Mouse (Mus musculus) kidney, adult 2 months (tissue): Measurements from ENCODE around the gene Trim44. TPM values are rescaled to one million over a fixed set of nuclear protein-coding genes. Genes with fewer than 3 reads are reported as not detected.

Source experiments
- DNase-seq: peaks from one replicate; pipeline ENCODE4 v3.0.0; 2021
- H3K27ac ChIP-seq: fragments of 200-500 bp; 2 replicates; pipeline ENCODE4 v1.5.1; 2012; ENCODE audit warnings: low read depth, low read length, control low read depth, inconsistent platforms; ENCODE audit not compliant: insufficient read depth
- H3K27me3 ChIP-seq: fragments of 200-500 bp; replicated peaks from 2 replicates; pipeline ENCODE4 v1.6.1; 2012; ENCODE audit warnings: mild to moderate bottlenecking, moderate library complexity, low read length, inconsistent platforms; ENCODE audit not compliant: control insufficient read depth, insufficient read depth
- H3K36me3 ChIP-seq: fragments of 200-500 bp; 2 replicates; pipeline ENCODE4 v1.6.1; 2012; ENCODE audit warnings: mild to moderate bottlenecking, moderate library complexity, low read length, inconsistent platforms; ENCODE audit not compliant: control insufficient read depth, insufficient read depth
- H3K4me1 ChIP-seq: fragments of 200-500 bp; 2 replicates; pipeline ENCODE4 v1.6.1; 2011; ENCODE audit warnings: low read length; ENCODE audit not compliant: control insufficient read depth, insufficient read depth
- H3K4me3 ChIP-seq: fragments of 200-500 bp; 2 replicates; pipeline ENCODE4 v1.5.1; 2011; ENCODE audit warnings: mild to moderate bottlenecking, low read depth, low read length, control low read depth; ENCODE audit not compliant: insufficient read depth
- CTCF ChIP-seq: fragments of 200-500 bp; conservative IDR thresholded peaks from 2 replicates; pipeline ENCODE4 v1.5.1; 2011; ENCODE audit warnings: low read depth, mild to moderate bottlenecking, control low read depth, low read length, moderate library complexity, mixed read lengths; ENCODE audit not compliant: insufficient read depth, insufficient read length
- POLR2A ChIP-seq: fragments of 200-500 bp; IDR thresholded peaks from one replicate; pipeline ENCODE4 v1.6.1; 2011; ENCODE audit warnings: low read depth, low read length, control low read depth
- WGBS: fragments of 180-500 bp; shearing (Covaris S2); methylation state at CpG from one replicate; pipeline ENCODE4 v1.1.7; 2018; 5-methylcytosine and 5-hydroxymethylcytosine counted together
- polyA plus RNA-seq: library from polyadenylated mRNA; depleted of rRNA; stranded (reverse); fragments of >200 nt; gene quantifications from 2 replicates; pipeline ENCODE4 v1.2.3, GENCODE M21; 2012; rRNA removed

Trim44 gene
- polyA plus RNA-seq: 31.2 and 35.6 TPM in 2 replicates

- Histone ChIP-seq H3K4me1 (peaks cover 5% of the 10 kb centered on the region; the same call in 1 of the 2 replicates), H3K4me3 (peak within 1 kb of the TSS; percentile 14; the same call in 1 of the 2 replicates), H3K27ac (peak within 1 kb of the TSS; percentile 45; the same call in 1 of the 2 replicates), H3K36me3 (no peaks in the 10 kb centered on the region), H3K27me3 (no peaks in the 10 kb centered on the region)
- DNase-seq: peak; percentile 53
- 25% methylated on average over 14 of the region's 14 CpGs for WGBS
- TF ChIP-seq CTCF (no peak), POLR2A (no peak)
These were observed at the start of gene Trim44 for GRCm38 (mm10) chr2:102407363-102408184. TSS of gene Trim44 (minus strand) at chr2:102407828.

GRCm38 (mm10) chr2:102455126-102455525 lies 47.5 kb upstream of the Trim44 start:
- TF ChIP-seq POLR2A (no peak), CTCF (no peak)
- Histone ChIP-seq H3K27me3 (no peaks in the 10 kb centered on the region), H3K27ac (no peak overlapping the region), H3K36me3 (no peaks in the 10 kb centered on the region), H3K4me1 (peaks cover 4% of the 10 kb centered on the region; the same call in 1 of the 2 replicates), H3K4me3 (no peak overlapping the region)
- no peak for DNase-seq
- WGBS: 97% methylated on average over 1 of the region's 1 CpGs

GRCm38 (mm10) chr2:102453447-102453846 lies 45.8 kb upstream of the Trim44 start:
- no peak overlapping the region for H3K4me3 ChIP-seq
- TF ChIP-seq CTCF: peak; percentile 23; the same call in 1 of the 2 replicates
- TF ChIP-seq POLR2A: no peak
- H3K27ac ChIP-seq: no peak overlapping the region
- H3K27me3 ChIP-seq: no peaks in the 10 kb centered on the region
- 3% methylated on average over 3 of the region's 3 CpGs for WGBS
- peaks cover 4% of the 10 kb centered on the region; the same call in 1 of the 2 replicates for H3K4me1 ChIP-seq
- DNase-seq: peak; percentile 47
- no peaks in the 10 kb centered on the region for H3K36me3 ChIP-seq

GRCm38 (mm10) chr2:102451671-102452549 lies 44.3 kb upstream of the Trim44 start, which contains the start of gene Fjx1:
TSS of gene Fjx1 (minus strand) at chr2:102452499.
- TF ChIP-seq POLR2A (no peak), CTCF (no peak)
- WGBS: 2% methylated on average over 49 of the region's 49 CpGs
- DNase-seq: peak; percentile 43
- H3K36me3 ChIP-seq: no peaks in the 10 kb centered on the region
- no peaks in the 10 kb centered on the region for H3K27me3 ChIP-seq
- no peak within 1 kb of the TSS for H3K27ac ChIP-seq
- H3K4me1 ChIP-seq: peaks cover 4% of the 10 kb centered on the region; the same call in 1 of the 2 replicates
- peak within 1 kb of the TSS; percentile 55 for H3K4me3 ChIP-seq

DNA sequence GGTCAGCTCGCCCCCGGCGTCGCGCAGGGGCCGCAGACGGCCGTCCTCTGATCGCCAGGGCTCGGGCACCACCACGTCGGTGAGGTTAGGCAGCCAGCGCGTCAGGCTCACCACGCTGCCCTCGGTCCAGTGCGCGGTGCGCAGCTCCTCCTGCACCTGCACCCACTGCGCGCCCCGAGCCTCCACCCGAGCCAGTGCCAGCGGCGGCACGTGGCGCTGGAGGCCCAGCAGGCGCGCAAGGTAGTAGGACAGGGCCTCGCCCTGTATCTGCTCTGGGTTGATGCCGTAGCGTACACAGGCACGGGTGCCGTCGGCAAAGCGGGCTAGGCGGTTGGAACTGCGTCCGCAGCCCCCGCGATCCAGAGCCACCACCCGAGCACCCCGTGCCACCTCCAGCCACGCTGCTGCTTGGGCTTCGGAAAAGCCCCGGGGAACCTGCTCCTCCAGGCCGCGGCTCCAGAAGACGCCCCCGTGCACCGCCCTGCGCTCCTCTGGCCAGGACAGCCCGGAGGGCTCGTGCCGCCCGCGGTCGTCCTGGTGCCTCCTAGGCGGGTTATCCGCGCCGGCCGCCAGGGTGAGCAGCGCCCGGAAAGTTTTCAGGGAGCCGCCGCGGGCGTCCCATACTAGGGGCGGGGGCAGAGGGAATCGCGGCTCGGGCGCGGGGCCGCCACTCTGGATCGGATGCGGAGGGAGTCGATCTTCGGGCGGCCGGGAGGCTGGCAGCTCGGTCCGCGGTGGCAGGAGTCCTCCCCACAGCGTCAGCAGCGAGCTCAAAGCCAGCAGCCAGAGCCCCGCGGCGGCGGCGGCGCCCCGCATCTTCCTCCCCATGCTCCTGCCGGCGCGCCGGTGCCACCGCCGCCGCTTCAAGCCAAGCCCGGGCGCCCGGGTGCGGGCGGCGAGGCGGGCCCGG lies 43.4 kb upstream of the Trim44 start:
- Histone ChIP-seq H3K4me3 (peak overlapping the region; percentile 55), H3K27me3 (no peaks in the 10 kb centered on the region), H3K36me3 (no peaks in the 10 kb centered on the region), H3K4me1 (peaks cover 7% of the 10 kb centered on the region; the same call in 1 of the 2 replicates), H3K27ac (no peak overlapping the region)
- TF ChIP-seq POLR2A (no peak), CTCF (no peak)
- peak; percentile 64 for DNase-seq
- WGBS: under 1% methylated on average over 106 of the region's 109 CpGs

GRCm38 (mm10) chr2:102450248-102450760 lies 42.7 kb upstream of the Trim44 start:
- DNase-seq: peak; percentile 78
- 1% methylated on average over 43 of the region's 43 CpGs for WGBS
- Histone ChIP-seq H3K27me3 (no peaks in the 10 kb centered on the region), H3K27ac (no peak overlapping the region), H3K36me3 (no peaks in the 10 kb centered on the region), H3K4me3 (peak overlapping the region; percentile 55), H3K4me1 (peaks cover 7% of the 10 kb centered on the region; the same call in 1 of the 2 replicates)
- TF ChIP-seq CTCF: no peak
- no peak for TF ChIP-seq POLR2A
